Mouse (Mus musculus) urinary bladder, adult 2 months (tissue): ENCODE data around the gene Slco3a1. TPM values are rescaled to one million over a fixed set of nuclear protein-coding genes. Genes with fewer than 3 reads are reported as not detected.

ENCODE experiments used
- DNase-seq: peaks from one replicate; pipeline ENCODE4 v3.0.0; 2022; ENCODE audit warnings: low spot score
- polyA plus RNA-seq: library from polyadenylated mRNA; depleted of rRNA; stranded (reverse); fragments of >200 nt; gene quantifications from 2 replicates; pipeline ENCODE4 v1.2.3, GENCODE M21; 2012

Slco3a1 gene
- polyA plus RNA-seq, 1 experiment: 29.0 TPM

DNA sequence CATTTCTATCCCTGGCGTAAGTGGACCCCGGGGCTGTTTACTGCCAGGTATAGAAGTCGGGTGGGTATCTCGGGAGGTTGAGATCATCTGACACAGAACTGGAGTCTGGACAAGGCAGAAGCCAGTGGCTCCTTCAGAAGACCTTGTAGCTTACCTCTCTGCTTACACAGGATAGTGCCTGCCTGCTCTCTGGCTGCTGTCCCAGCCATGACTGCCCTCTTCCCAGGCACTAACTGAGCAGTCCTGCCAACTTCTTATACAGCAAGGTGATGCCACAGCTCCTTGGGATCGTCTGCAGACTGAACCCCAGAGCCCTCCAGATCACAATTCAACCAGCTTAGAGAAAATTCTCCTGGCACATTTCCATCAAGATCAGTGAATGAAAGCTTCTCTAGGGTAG is 26.4 kb downstream of the Slco3a1 start:
- no peak for DNase-seq

GRCm38 (mm10) chr7:74527689-74528088 is 26.9 kb downstream of the Slco3a1 start:
- DNase-seq: no peak

- DNase-seq: no peak
These were observed 28.6 kb downstream of the Slco3a1 start for GRCm38 (mm10) chr7:74526030-74526429.

DNA sequence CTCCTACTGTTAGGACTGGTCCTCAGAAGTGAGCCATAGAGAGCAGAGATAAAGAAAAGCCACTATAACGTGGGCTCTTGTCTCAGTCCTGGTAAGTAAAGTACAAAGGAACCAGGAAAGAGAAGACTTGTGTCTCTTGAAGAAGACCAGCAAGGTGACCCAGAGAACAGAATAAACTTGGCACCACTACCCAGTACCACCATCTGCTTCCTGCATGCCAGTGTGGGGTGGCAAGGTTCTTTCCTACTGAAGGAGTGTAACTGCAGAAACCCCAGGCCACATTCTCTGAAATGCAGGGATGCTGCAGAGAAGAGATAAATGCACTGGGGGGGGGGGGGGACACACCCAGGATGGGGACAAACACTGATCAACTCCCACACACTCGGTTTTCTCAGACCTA is 29.0 kb downstream of the Slco3a1 start:
- no peak for DNase-seq

GRCm38 (mm10) chr7:74524188-74524971 is 30.2 kb downstream of the Slco3a1 start:
- DNase-seq: no peak

GRCm38 (mm10) chr7:74523086-74523485 is 31.5 kb downstream of the Slco3a1 start:
- DNase-seq: no peak

DNA sequence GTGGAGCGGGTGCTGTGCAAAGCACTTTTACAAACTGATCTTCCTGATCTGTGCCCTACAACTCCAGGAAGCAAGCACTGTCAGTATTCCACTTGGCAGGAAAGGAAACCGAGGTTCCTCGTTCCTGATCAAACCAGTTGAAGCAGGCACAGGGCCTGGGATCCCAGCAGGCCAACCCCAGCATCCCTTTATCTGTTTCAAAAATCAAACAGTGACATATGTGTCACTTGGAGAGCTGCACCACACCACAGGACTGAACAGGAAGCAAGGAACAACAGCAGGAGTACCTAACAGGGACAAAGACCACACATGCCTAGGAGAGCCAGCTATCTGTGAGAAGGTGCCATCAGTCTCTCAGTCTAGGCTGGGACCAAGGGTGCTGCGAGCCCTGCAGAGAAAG is 32.3 kb downstream of the Slco3a1 start:
- DNase-seq: no peak

- DNase-seq: no peak
These were observed 35.2 kb downstream of the Slco3a1 start for GRCm38 (mm10) chr7:74519386-74519785.

GRCm38 (mm10) chr7:74518776-74519175 is 35.8 kb downstream of the Slco3a1 start:
- no peak for DNase-seq

- no peak for DNase-seq
These were observed 36.3 kb downstream of the Slco3a1 start for GRCm38 (mm10) chr7:74518255-74518654.

DNA sequence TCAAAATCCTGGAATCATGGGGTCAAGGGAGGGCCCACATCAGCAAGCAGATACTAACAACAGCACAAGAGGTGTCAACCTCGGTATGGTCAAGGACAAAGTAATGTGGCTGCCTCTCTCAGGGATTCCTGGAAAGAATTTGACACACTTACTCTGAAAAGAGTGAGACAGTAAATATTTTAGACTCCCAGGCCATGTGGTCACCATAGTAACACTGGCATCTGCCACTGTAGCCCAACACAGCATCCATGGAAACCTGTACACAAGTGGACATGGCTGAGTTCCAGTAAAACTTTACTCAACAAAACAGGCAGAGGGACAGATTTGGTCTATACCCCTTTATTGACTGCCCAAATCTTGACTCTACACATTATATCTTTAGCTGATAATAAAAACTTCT is 43.9 kb downstream of the Slco3a1 start:
- DNase-seq: no peak

GRCm38 (mm10) chr7:74508205-74508604 is 46.4 kb downstream of the Slco3a1 start:
- DNase-seq: no peak

- DNase-seq: no peak
These were observed 47.7 kb downstream of the Slco3a1 start for GRCm38 (mm10) chr7:74506856-74507255.

- no peak for DNase-seq
These were observed 48.9 kb downstream of the Slco3a1 start for GRCm38 (mm10) chr7:74505635-74506034.

DNA sequence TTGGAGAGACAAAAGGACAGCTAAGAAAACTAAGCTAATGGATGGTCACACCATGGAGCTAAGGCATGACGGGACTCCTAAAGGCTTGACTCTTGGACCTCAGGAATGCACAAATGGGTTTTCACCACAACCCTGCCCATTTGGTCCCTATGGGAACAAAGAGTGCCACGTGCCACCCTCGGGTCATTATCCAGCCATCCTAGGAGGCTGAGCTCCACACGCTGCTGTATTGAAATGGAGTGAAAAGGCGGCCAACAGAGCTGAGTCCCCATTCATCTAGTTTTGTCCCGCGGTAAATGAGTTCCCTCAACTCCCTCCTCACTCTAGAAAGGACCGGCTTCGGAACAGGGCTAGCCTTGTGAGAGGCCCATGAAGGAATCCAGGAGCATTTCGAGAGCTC is 53.4 kb downstream of the Slco3a1 start:
- DNase-seq: no peak

GRCm38 (mm10) chr7:74499470-74499869 is 55.1 kb downstream of the Slco3a1 start:
- DNase-seq: no peak

DNA sequence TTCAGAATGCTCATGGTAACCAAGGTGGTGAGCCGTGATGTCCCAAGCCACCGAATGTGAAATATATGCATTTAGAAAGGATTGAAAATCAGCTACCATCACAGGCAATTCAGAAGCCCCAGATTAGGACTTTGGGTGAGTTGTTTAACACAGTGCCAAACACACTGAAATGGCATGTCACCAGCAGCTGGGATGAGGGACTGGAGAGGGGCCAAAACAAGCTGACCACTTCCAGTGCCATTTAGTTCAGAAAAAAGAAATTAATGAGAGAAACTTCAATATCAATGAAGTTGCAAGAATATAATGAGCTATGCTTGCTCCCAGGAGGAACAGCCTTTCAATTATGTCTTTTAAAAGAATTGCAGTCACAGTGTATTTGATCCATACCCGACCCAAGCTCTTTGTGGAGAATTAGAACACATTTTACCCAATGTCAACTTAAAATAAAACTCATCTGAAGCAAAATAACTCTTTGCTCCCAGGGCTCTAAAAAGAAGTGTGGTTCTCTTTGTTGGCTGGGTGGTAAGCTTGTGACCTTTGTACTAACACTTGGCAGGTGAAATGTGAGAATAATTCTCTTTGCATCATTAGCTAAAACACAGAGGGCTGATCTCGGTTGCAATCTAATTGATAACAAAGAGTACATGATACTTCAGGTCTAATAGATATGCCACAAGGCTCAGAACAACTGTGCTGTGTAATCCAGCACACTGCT is 56.2 kb downstream of the Slco3a1 start:
- DNase-seq: no peak

- DNase-seq: no peak
These were observed 57.4 kb downstream of the Slco3a1 start for GRCm38 (mm10) chr7:74497203-74497602.

GRCm38 (mm10) chr7:74495451-74495850 is 59.1 kb downstream of the Slco3a1 start:
- no peak for DNase-seq

DNA sequence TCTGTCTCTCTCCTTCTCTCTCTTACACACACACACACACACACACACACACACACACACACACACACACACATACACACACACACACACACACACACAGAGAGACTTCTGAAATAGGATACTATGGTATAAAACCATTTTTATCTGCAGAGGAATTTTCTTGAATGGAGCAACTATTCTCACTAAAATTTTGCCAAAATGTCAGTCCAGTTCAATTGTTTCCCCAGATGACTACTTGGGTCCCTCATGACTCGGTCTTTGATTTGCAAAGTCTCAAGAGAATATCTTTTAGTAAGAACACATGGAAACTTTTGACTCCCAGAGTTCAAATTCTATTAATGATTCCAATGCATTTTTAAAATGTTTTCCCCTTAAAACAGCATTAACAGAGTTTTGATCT is 60.8 kb downstream of the Slco3a1 start:
- DNase-seq: no peak

- DNase-seq: no peak
These were observed 62.8 kb downstream of the Slco3a1 start for GRCm38 (mm10) chr7:74491683-74492355.

DNA sequence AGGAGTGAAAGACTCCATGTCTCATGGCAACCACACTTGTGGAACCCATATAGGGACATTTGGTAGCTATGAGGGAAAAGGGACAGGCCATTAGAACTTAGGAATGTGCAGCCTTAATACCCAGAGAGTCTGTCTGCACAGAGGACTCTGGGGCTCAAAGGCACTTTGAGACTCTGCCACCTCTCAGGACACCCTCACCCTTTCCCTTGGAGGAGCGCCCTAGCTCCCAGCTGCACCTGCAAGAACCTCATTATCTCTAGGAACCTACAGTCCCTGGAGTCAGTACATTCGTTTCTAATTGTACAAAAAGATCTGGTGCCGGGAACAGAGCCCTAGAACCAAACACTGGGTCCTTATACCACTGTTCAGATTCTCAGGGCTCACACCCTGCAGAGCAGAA is 66.4 kb downstream of the Slco3a1 start:
- no peak for DNase-seq

- no peak for DNase-seq
These were observed 66.9 kb downstream of the Slco3a1 start for GRCm38 (mm10) chr7:74487727-74488126.
